Mouse (Mus musculus) CH12.LX (cell line): ENCODE measurements around the gene Lin28a. TPM values are rescaled to one million over a fixed set of nuclear protein-coding genes. Genes with fewer than 3 reads are reported as not detected.

Experiments
- DNase-seq: peaks from one replicate; pipeline ENCODE4 v3.0.0-alpha.2; 2013; ENCODE audit errors: extremely low read depth
- H3K27ac ChIP-seq: 2 replicates; pipeline ENCODE4 v1.5.1; 2012; ENCODE audit warnings: low read depth, mild to moderate bottlenecking, control low read depth, moderate library complexity; ENCODE audit not compliant: insufficient read depth
- H3K27me3 ChIP-seq: replicated peaks from 2 replicates; pipeline ENCODE3; 2012; ENCODE audit warnings: inconsistent platforms
- H3K36me3 ChIP-seq, 2 experiments: replicated peaks in 1 of 2; 2 replicates each; pipeline versions ENCODE3 to v1.6.1; 2012; ENCODE audit warnings: inconsistent platforms in 1 of 2, low read length in 1 of 2, mild to moderate bottlenecking in 1 of 2, mixed read lengths in 1 of 2, moderate library complexity in 1 of 2; ENCODE audit not compliant: control insufficient read depth in 1 of 2, insufficient read depth in 1 of 2
- H3K4me1 ChIP-seq, 2 experiments: 2 replicates each; pipeline ENCODE4 v1.6.1; 2012; ENCODE audit warnings: inconsistent platforms in 1 of 2, moderate library complexity in 1 of 2; ENCODE audit not compliant: insufficient read depth in 2 of 2, control insufficient read depth in 1 of 2
- H3K4me2 ChIP-seq: 2 replicates; pipeline ENCODE4 v1.6.1; 2012; ENCODE audit warnings: low read depth, mild to moderate bottlenecking, control low read depth; ENCODE audit not compliant: poor library complexity, insufficient read depth, severe bottlenecking
- H3K4me3 ChIP-seq, 3 experiments: fragments of 150-350 bp in 1 of 3; sonication (generic) in 1 of 3; replicated peaks in 1 of 3; 2 replicates each; pipeline versions ENCODE3 to v1.5.1; 2011 to 2012; ENCODE audit warnings: low read depth in 2 of 3, low read length in 2 of 3, mild to moderate bottlenecking in 2 of 3, moderate library complexity in 2 of 3, control low read depth in 1 of 3, improper control_type of control experiment in 1 of 3, inconsistent platforms in 1 of 3, mixed read lengths in 1 of 3; ENCODE audit not compliant: poor library complexity in 1 of 3
- H3K79me2 ChIP-seq: replicated peaks from 2 replicates; pipeline ENCODE4 v1.6.1; 2012; ENCODE audit warnings: mild to moderate bottlenecking, moderate library complexity; ENCODE audit not compliant: control insufficient read depth, poor library complexity, insufficient read depth, severe bottlenecking; ENCODE audit errors: extremely low read depth
- H3K9ac ChIP-seq: 2 replicates; pipeline ENCODE4 v1.6.1; 2012; ENCODE audit warnings: low read depth, mild to moderate bottlenecking, control low read depth, moderate library complexity; ENCODE audit not compliant: insufficient read depth
- H3K9me3 ChIP-seq: replicated peaks from 2 replicates; pipeline ENCODE3; 2012; ENCODE audit warnings: low read length, inconsistent platforms, mixed read lengths
- BHLHE40 ChIP-seq: IDR thresholded peaks from 2 replicates; pipeline ENCODE4 v1.6.1; 2011; ENCODE audit warnings: mild to moderate bottlenecking, low read depth, low read length, improper control_type of control experiment
- CHD2 ChIP-seq: IDR thresholded peaks from 2 replicates; pipeline ENCODE4 v1.6.1; 2011; ENCODE audit warnings: low read length, improper control_type of control experiment
- CTCF ChIP-seq, 2 experiments: IDR thresholded peaks in 1 of 2; conservative IDR thresholded peaks in 1 of 2; 2 replicates each; pipeline ENCODE4 v1.5.1; 2011 to 2012; ENCODE audit warnings: low read depth in 2 of 2, low read length in 2 of 2, improper control_type of control experiment in 1 of 2, inconsistent platforms in 1 of 2, mild to moderate bottlenecking in 1 of 2, moderate library complexity in 1 of 2
- ETS1 ChIP-seq: conservative IDR thresholded peaks from 2 replicates; pipeline ENCODE4 v1.6.1; 2012; ENCODE audit warnings: low read depth, mild to moderate bottlenecking, inconsistent platforms, low read length, improper control_type of control experiment, moderate library complexity
- GABPA ChIP-seq: IDR thresholded peaks from 2 replicates; pipeline ENCODE4 v1.6.1; 2012; ENCODE audit warnings: low read depth, low read length, improper control_type of control experiment, inconsistent platforms; ENCODE audit not compliant: insufficient replicate concordance
- JUN ChIP-seq: IDR thresholded peaks from 2 replicates; pipeline ENCODE4 v1.6.1; 2011; ENCODE audit warnings: low read depth, mild to moderate bottlenecking, low read length, improper control_type of control experiment, moderate library complexity; ENCODE audit not compliant: insufficient read depth
- JUND ChIP-seq: conservative IDR thresholded peaks from 2 replicates; pipeline ENCODE4 v1.6.1; 2011; ENCODE audit warnings: low read depth, low read length, improper control_type of control experiment
- KAT2A ChIP-seq: IDR thresholded peaks from 2 replicates; pipeline ENCODE4 v1.6.1; 2012; ENCODE audit warnings: low read length, improper control_type of control experiment, inconsistent platforms; ENCODE audit not compliant: insufficient replicate concordance
- MAZ ChIP-seq: IDR thresholded peaks from 2 replicates; pipeline ENCODE4 v1.6.1; 2012; ENCODE audit warnings: low read depth, mild to moderate bottlenecking, inconsistent platforms, low read length, improper control_type of control experiment, moderate library complexity
- MXI1 ChIP-seq: IDR thresholded peaks from 2 replicates; pipeline ENCODE4 v1.6.1; 2011; ENCODE audit warnings: mild to moderate bottlenecking, low read depth, low read length, improper control_type of control experiment
- MYC ChIP-seq: IDR thresholded peaks from 2 replicates; pipeline ENCODE4 v1.6.1; 2011; ENCODE audit warnings: low read depth, mild to moderate bottlenecking, improper control_type of control experiment, low read length
- NELFE ChIP-seq: IDR thresholded peaks from 2 replicates; pipeline ENCODE4 v1.6.1; 2011; ENCODE audit warnings: low read depth, low read length, improper control_type of control experiment
- RAD21 ChIP-seq: IDR thresholded peaks from 2 replicates; pipeline ENCODE4 v1.6.1; 2011; ENCODE audit warnings: low read depth, mild to moderate bottlenecking, low read length, improper control_type of control experiment, moderate library complexity
- SIN3A ChIP-seq: IDR thresholded peaks from 2 replicates; pipeline ENCODE4 v1.6.1; 2012; ENCODE audit warnings: low read length, improper control_type of control experiment, inconsistent platforms
- SMC3 ChIP-seq: IDR thresholded peaks from 2 replicates; pipeline ENCODE4 v1.6.1; 2011; ENCODE audit warnings: low read depth, low read length, improper control_type of control experiment
- TCF12 ChIP-seq: IDR thresholded peaks from 2 replicates; pipeline ENCODE4 v1.6.1; 2014; ENCODE audit warnings: low read depth, mild to moderate bottlenecking, inconsistent platforms, low read length, improper control_type of control experiment
- UBTF ChIP-seq: IDR thresholded peaks from 2 replicates; pipeline ENCODE4 v1.6.1; 2012; ENCODE audit warnings: low read depth, mild to moderate bottlenecking, inconsistent platforms, low read length, improper control_type of control experiment, moderate library complexity
- ZC3H11A ChIP-seq: IDR thresholded peaks from 2 replicates; pipeline ENCODE4 v1.6.1; 2012; ENCODE audit warnings: low read depth, mild to moderate bottlenecking, inconsistent platforms, low read length, improper control_type of control experiment
- ZMIZ1 ChIP-seq: IDR thresholded peaks from 2 replicates; pipeline ENCODE4 v1.6.1; 2012; ENCODE audit warnings: low read depth, mild to moderate bottlenecking, inconsistent platforms, low read length, improper control_type of control experiment
- dilution Hi-C: fragments of 300-500 bp; cut with MboI; formaldehyde crosslinking; loops from 2 replicates; pipeline ENCODE4 v1.14.3; 2020; ENCODE audit warnings: low sequenced_read_pairs; ENCODE audit not compliant: extremely low pct_unique_long_range_greater_than_20kb, extremely low pct_ligation_motif_present
- in situ Hi-C: fragments of 300-500 bp; cut with MboI; formaldehyde crosslinking; loops from 3 replicates; pipeline ENCODE4 v1.14.3; 2019; ENCODE audit warnings: low sequenced_read_pairs, low pct_ligation_motif_present, low pct_unique_long_range_greater_than_20kb, mixed read lengths
- polyA plus RNA-seq: library from polyadenylated mRNA; unstranded; fragments of >175 nt; gene quantifications from 2 replicates; pipeline ENCODE4 v1.2.1, GENCODE M21; 2012; ENCODE audit warnings: low read depth; ENCODE audit not compliant: insufficient read length
- total RNA-seq, 2 experiments: library from RNA; depleted of rRNA; stranded (reverse); fragments of 300-350 nt in 1 of 2; fragments of >200 nt in 1 of 2; gene quantifications; 2 replicates each; pipeline ENCODE4 v1.2.3; 2012 to 2014

Gene Lin28a
- total and polyA plus RNA-seq, 3 experiments = 0.08 TPM; not detected in 2

DNA sequence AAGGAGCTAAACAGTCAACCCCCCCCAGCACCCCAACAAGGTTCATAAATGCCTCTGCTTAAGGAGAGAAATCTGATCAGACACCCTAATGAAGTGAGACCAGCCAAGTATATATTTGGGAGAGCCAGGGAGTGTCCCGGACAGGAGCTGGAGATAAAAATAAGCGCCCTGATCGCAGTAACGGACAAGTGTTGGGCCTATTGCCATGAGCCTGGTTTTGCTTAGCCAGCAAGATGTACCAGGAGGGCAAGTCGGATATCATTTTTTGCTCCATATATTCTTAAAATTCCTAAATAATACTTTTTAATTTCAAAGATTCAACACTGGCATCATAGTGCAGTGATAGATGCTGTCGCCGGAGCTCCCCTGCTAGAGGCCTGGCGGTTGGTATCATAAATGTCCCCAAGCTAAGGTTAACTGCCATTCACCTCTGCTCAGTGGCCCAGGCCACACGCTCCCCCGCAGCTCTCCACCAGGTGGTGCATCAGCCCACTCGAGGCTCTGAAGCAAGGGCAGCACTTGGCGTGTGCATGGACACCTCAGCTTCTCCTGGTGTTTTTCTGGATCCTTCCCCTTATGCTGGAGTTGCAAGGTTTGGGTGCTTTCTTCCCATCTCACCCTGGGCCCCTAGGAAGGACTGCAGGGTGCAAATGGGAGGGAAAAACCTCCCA lies 5.6 kb downstream of the Lin28a start:
- peak overlapping the region; percentile 16; the same call in 1 of the 2 replicates for H3K4me2 ChIP-seq
- H3K4me3 ChIP-seq = no peak overlapping the region
- H3K9ac ChIP-seq = no peak overlapping the region
- TF ChIP-seq TCF12 (no peak), GABPA (no peak), UBTF (no peak), ZC3H11A (no peak), MXI1 (no peak), ETS1 (no peak), ZMIZ1 (no peak), MAZ (no peak), JUN (no peak), NELFE (no peak), KAT2A (no peak), CHD2 (no peak), SMC3 (peak; percentile 85), SIN3A (no peak), RAD21 (peak; percentile 65), BHLHE40 (no peak), JUND (no peak), MYC (no peak), CTCF (conservative IDR thresholded peaks at IDR 0.05 in 1 of 2, IDR thresholded peaks at IDR 0.05 in 1 of 2; ENCODE audit: low read depth in 2 of 2, low read length in 2 of 2) (peak in 1 of 2 experiments; percentile 81; a peak in 2 of 4 replicates)
- H3K27me3 ChIP-seq = peaks cover 12% of the 10 kb centered on the region
- peaks cover 8% of the 10 kb centered on the region for H3K9me3 ChIP-seq
- peak; percentile 35 for DNase-seq
- no peak overlapping the region for H3K27ac ChIP-seq
- H3K79me2 ChIP-seq = no peaks in the 10 kb centered on the region
- no peaks in the 10 kb centered on the region for H3K4me1 ChIP-seq
- in situ Hi-C loops (loop anchor here (10.0 kb wide), 1 partner anchor 62 kb away; no protein-coding TSS in a partner anchor), dilution Hi-C loops (no loop called here)
- no peaks in the 10 kb centered on the region for H3K36me3 ChIP-seq
